Mouse (Mus musculus) forebrain, embryonic 16.5 days (tissue): ENCODE measurements around the gene Rpl14. TPM values are rescaled to one million over a fixed set of nuclear protein-coding genes. Genes with fewer than 3 reads are reported as not detected.

Experiments
- ATAC-seq: fragments of 200-750 bp; cut with Nextera tagmentation; 2 replicates; pipeline ENCODE4 v1.8.0; 2017; ENCODE audit warnings: mild to moderate bottlenecking, moderate library complexity
- H3K27ac ChIP-seq: fragments of 300-500 bp; sonication (generic); 2 replicates; pipeline ENCODE4 v1.5.1; 2014; ENCODE audit warnings: low read length, control low read depth
- H3K27me3 ChIP-seq: fragments of 300-500 bp; sonication (generic); replicated peaks from 2 replicates; pipeline ENCODE4 v1.6.1; 2014; ENCODE audit warnings: low read length; ENCODE audit not compliant: control insufficient read depth, insufficient read depth
- H3K36me3 ChIP-seq: fragments of 300-500 bp; sonication (generic); 2 replicates; pipeline ENCODE4 v1.6.1; 2014; ENCODE audit not compliant: control insufficient read depth, insufficient read depth
- H3K4me1 ChIP-seq: fragments of 300-500 bp; sonication (generic); replicated peaks from 2 replicates; pipeline ENCODE4 v1.6.1; 2014; ENCODE audit warnings: low read length; ENCODE audit not compliant: control insufficient read depth, insufficient read depth
- H3K4me2 ChIP-seq: fragments of 300-500 bp; sonication (generic); 2 replicates; pipeline ENCODE4 v1.6.1; 2014; ENCODE audit warnings: mild to moderate bottlenecking, low read length, control low read depth
- H3K4me3 ChIP-seq: fragments of 300-500 bp; sonication (generic); replicated peaks from 2 replicates; pipeline ENCODE4 v1.5.1; 2014; ENCODE audit warnings: mild to moderate bottlenecking, low read length, control low read depth
- H3K9ac ChIP-seq: fragments of 300-500 bp; sonication (generic); replicated peaks from 2 replicates; pipeline ENCODE4 v1.6.1; 2014; ENCODE audit warnings: low read depth, low read length, control low read depth
- H3K9me3 ChIP-seq: fragments of 300-500 bp; sonication (generic); 2 replicates; pipeline ENCODE4 v1.6.1; 2016; ENCODE audit warnings: low read length; ENCODE audit not compliant: control insufficient read depth
- WGBS: fragments of 180-500 bp; shearing (Covaris S2); extraction: QIAGEN DNeasy Blood & Tissue Kit; methylation state at CpG from one replicate; pipeline ENCODE4 v1.1.7; 2014; 5-methylcytosine and 5-hydroxymethylcytosine counted together
- polyA plus RNA-seq: library from polyadenylated mRNA; unstranded; fragments of >200 nt; fragmentation: Nextera tagmentation; extraction: Ambion mirVana; gene quantifications from 2 replicates; pipeline ENCODE4 v1.2.1, GENCODE M21; 2015

Rpl14 gene
- polyA plus RNA-seq, 1 experiment from 2014 or later: 407 TPM

GRCm38 (mm10) chr9:120619347-120619708 lies 48.1 kb downstream of the Rpl14 start:
- H3K4me3 ChIP-seq: peak overlapping the region; percentile 28
- peak overlapping the region; percentile 52 for H3K4me2 ChIP-seq
- peak overlapping the region; percentile 66 for H3K27ac ChIP-seq
- H3K27me3 ChIP-seq: no peaks in the 10 kb centered on the region
- H3K9ac ChIP-seq: peak overlapping the region; percentile 42
- no peaks in the 10 kb centered on the region for H3K36me3 ChIP-seq
- H3K4me1 ChIP-seq: peaks cover 12% of the 10 kb centered on the region
- peaks cover 14% of the 10 kb centered on the region for H3K9me3 ChIP-seq
- 2% methylated on average over 10 of the region's 10 CpGs for WGBS
- peak; percentile 35 for ATAC-seq

GRCm38 (mm10) chr9:120619709-120620408 lies 48.6 kb downstream of the Rpl14 start:
- 5% methylated on average over 26 of the region's 26 CpGs for WGBS
- peak overlapping the region; percentile 52 for H3K4me2 ChIP-seq
- ATAC-seq: peak; percentile 91
- H3K9ac ChIP-seq: peak overlapping the region; percentile 42
- peaks cover 12% of the 10 kb centered on the region for H3K4me1 ChIP-seq
- H3K36me3 ChIP-seq: no peaks in the 10 kb centered on the region
- peak overlapping the region; percentile 28 for H3K4me3 ChIP-seq
- H3K27me3 ChIP-seq: no peaks in the 10 kb centered on the region
- peaks cover 18% of the 10 kb centered on the region for H3K9me3 ChIP-seq
- H3K27ac ChIP-seq: peak overlapping the region; percentile 66

GRCm38 (mm10) chr9:120620409-120620745 lies 49.1 kb downstream of the Rpl14 start:
- H3K27ac ChIP-seq: no peak overlapping the region
- no peak for ATAC-seq
- peaks cover 19% of the 10 kb centered on the region for H3K9me3 ChIP-seq
- H3K9ac ChIP-seq: no peak overlapping the region
- H3K4me3 ChIP-seq: no peak overlapping the region
- no peak overlapping the region for H3K4me2 ChIP-seq
- WGBS: 17% methylated on average over 4 of the region's 4 CpGs
- H3K27me3 ChIP-seq: no peaks in the 10 kb centered on the region
- peaks cover 12% of the 10 kb centered on the region for H3K4me1 ChIP-seq
- H3K36me3 ChIP-seq: no peaks in the 10 kb centered on the region

Other genes starting within 250 kb of the Rpl14 start
- gene Eif1b, start 79.2 kb upstream of the Rpl14 start, polyA plus RNA-seq: 438 and 515 TPM in 2 replicates
- gene Entpd3, start 31.6 kb upstream of the Rpl14 start, polyA plus RNA-seq: 2.3 and 2.6 TPM in 2 replicates